Mouse (Mus musculus) urinary bladder, postnatal 14 days (tissue): ENCODE measurements around the gene Mbl2.
"Not testable (repeated sequence)": the region's sequence is repeated elsewhere in the genome, so short reads cannot be mapped to it uniquely, and the experiment has no call there.

Source experiments
- DNase-seq: peaks from one replicate; pipeline ENCODE4 v3.0.0; 2021; ENCODE audit warnings: low spot score

Mbl2 gene

DNA sequence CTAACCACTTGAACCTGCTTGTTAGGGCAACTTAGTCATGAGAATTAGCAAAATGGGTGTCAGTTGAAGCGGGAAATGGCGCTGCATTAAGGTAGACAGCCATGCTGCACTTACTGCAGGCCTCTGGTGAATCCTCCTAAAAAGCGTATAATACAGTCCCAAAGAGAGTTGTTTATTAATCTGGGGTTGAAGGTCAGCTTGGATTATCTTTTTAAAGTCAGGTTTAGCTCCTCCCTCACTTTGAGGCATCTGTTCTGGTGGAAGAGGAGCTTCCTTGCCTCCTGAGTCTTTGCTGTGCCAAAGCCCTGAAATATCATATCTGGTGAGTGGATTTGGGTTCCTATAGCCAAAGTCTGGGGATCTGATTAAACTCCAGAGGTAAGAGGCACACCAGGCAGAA, at the start of gene Mbl2:
TSS of gene Mbl2 (plus strand) at position 252 of the 400 bp plus-strand sequence.
- DNase-seq, result no peak

- no peak for DNase-seq
Observed at GRCm38 (mm10) chr19:30185536-30185935, 47.2 kb upstream of the Mbl2 start.

- no peak for DNase-seq
Observed at GRCm38 (mm10) chr19:30187232-30187631, 45.5 kb upstream of the Mbl2 start.

GRCm38 (mm10) chr19:30194999-30195398, 37.7 kb upstream of the Mbl2 start:
- DNase-seq, result no peak

DNA sequence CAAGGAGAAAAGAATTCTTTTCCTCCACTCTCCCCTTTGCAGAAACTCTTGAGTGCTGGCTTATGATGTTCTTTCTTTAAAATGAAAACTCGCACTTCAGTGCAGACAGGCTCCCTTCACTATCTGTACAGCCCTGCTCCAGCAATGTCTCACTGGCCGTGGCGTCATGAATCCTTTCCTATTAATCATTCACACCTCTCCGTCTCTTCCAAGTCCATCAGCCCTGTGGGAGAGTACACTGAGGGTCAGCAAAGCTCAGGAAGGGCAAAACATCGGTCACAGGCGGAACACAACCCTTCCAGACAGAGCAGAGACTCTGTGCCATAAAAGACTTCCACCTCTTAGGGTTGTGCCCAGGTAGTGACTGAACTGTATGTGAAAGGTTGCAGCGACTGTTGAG, 30.6 kb upstream of the Mbl2 start:
- no peak for DNase-seq

DNA sequence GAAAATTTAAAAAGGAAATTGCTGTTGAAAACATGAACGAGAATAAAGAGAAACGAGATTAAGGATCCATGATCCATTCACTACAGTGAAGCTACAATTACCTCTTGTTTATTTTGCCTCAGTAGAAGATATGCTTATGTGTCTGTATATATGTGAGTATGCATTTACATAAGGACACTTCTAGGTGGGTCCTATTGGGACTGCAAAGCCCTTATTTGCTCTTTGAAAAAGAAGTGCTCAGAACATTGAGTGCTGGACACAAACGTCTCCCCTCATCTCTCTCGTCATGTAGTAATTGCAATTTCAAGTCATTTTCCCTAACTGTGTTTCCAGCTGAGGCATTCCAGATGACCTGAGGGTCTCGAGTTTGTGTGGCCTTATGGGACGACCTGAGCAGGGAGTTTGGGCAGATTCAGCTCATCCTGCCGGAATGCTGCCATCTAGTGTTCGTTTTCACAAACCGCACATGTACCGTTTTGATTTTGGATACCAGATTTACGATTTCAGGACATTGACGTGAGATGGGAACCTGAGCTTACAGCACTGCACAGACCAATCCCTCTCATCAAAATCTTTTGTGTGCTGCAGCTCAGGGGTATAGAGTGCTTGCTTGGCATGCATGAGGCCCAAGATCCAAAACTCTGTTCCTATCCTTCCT, 27.5 kb upstream of the Mbl2 start:
- DNase-seq, result peak; percentile 24

- DNase-seq, result no peak
Observed at GRCm38 (mm10) chr19:30205874-30206273, 26.9 kb upstream of the Mbl2 start.

GRCm38 (mm10) chr19:30206981-30207380, 25.8 kb upstream of the Mbl2 start:
- DNase-seq, result no peak

DNA sequence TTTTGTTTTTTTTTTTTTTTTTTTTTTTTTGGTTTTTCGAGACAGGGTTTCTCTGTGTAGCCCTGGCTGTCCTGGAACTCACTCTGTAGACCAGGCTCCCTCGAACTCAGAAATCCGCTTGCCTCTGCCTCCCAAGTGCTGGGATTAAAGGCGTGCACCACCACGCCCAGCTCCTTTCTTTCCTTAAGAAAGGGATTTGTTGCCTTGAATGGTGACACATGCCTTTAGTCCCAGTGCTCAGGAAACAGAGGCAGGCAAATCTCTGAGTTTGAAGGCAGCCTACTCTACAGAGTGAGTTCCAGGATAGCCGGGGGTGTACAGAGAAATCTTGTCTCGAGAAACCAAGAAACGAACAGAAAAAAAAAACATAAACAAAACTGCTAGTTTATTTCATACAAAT, 23.7 kb upstream of the Mbl2 start:
- DNase-seq, result not testable (repeated sequence)

DNA sequence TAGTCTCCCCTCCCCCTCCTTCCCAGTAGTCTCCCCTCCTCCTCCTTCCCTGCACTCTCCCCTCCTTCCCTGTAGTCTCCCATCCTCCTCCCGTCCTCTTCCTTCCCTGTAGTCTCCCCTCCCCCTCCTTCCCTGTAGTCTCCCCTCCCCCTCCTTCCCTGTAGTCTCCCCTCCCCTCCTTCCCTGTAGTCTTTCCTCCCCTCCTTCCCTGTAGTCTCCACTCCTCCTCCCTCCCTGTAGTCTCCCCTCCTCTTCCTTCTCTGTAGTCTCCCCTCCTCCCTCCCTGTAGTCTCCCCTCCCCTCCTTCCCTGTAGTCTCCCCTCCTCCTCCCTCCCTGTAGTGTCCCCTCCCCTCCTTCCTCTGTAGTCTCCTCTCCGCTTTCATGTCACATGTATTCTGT, 18.7 kb upstream of the Mbl2 start:
- no peak for DNase-seq

- not testable (repeated sequence) for DNase-seq
Observed at GRCm38 (mm10) chr19:30215736-30216135, 17.0 kb upstream of the Mbl2 start.

DNA sequence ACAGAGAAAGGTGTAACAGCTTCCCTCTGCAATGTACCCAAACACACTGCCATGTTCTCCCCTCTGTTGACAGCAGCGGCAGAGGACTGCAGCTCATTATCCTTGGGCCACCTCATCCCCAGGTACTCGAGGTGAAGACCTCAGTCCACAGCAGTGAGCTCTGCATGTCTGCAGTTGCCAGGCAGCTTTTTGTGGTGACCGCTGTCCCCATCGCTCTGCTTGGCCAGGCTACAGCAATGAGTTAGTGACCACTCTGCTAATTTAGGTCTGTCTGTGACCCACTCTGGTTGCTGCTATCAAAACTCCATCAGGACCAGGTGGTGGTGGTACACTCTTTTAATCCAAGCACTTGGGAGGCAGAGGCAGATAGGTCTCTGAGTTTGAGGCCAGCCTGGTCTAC, 16.6 kb upstream of the Mbl2 start:
- DNase-seq, result no peak

DNA sequence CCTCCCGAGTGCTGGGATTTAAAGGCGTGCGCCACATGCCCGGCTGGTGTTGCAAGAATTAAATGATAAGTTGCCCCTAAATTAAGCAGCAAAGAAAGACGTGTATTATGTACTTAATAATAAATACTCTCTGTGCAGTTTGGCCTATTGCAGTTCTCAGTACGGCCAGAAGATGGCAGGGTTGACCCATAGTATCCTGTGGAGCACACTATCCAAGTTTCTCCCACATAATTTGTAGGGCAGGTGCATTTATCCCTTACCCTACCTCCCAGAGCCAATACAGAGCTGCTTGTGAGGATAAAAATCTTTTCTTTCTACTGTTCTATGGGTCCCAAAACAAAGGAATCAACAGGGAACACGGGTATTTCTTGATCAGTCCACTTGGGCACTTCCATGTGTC, 15.4 kb upstream of the Mbl2 start:
- DNase-seq, result peak; percentile 72

- DNase-seq, result peak; percentile 23
Observed at GRCm38 (mm10) chr19:30222593-30222992, 10.1 kb upstream of the Mbl2 start.

- no peak for DNase-seq
Observed at GRCm38 (mm10) chr19:30229477-30229876, 3.3 kb upstream of the Mbl2 start.

GRCm38 (mm10) chr19:30234416-30234815, 1.7 kb downstream of the Mbl2 start:
- no peak for DNase-seq

DNA sequence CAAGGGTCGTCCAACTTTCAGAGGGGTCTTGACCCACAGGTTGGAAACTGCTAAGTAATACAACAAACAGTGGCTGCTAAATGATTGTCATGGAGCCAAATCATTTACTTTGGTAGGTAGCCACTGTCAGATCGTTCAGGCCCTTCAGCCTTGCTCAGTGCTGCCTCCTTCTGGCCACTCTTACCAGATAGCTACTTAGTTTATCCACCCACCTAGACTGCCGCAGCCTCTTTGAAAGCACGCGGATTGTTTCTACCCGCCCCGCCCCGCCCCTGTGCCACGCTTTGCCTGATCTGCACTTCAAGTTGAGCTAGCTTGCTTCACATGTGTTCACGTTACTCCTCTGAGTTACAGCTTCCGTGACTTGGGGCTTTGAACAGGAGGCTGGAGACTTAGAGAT, 14.6 kb downstream of the Mbl2 start:
- DNase-seq, result peak; percentile 29

DNA sequence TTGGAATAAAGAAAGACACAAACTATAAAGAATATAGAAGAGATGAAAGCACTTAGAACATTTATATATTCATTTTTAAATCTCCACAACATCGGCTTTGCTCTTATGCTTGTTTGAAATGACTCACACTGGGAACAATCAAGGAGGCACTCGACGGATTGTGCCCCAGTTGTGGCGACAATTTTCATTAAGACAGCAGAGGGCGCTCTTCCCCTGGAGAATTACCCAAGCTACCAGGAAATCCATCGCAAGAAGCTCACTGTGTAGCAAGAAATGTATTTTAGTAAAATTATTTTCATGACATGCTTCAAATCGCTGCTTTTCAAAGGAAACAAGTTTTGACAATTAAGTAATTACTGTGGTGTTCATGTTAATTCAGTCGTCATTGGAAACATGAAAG, 16.1 kb downstream of the Mbl2 start:
- DNase-seq, result peak; percentile 52

- DNase-seq, result no peak
Observed at GRCm38 (mm10) chr19:30252253-30252652, 19.5 kb downstream of the Mbl2 start.

DNA sequence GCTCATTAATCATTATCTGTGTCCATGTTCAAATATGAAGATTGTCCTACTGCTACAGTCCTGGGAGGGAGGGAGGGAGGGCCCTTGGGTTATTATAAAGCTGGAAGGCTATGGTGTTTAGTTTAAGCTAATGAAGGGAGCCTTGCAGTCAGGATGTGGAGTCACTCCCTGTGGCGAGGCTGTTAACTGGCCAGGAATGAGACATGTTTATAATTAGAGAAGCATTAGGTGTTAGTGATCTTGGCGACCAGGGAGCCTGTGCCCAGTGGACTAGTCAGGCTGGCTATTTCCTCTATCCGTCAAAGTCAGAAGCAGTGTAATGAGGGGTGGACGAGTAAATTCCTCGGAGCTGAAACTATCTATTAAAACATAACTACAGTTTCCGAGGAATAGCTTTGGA, 23.6 kb downstream of the Mbl2 start:
- DNase-seq, result no peak

- DNase-seq, result no peak
Observed at GRCm38 (mm10) chr19:30281125-30281524, 48.4 kb downstream of the Mbl2 start.

- no peak for DNase-seq
Observed at GRCm38 (mm10) chr19:30287899-30288490, 55.3 kb downstream of the Mbl2 start.
